Mouse (Mus musculus): ENCODE data around the gene Tspan7. TPM values are rescaled to one million over a fixed set of nuclear protein-coding genes. Genes with fewer than 3 reads are reported as not detected.

Tspan7 gene
- 100 to 1,000 TPM in 1 of 2 experiments, 10 to 100 TPM in 1; 97.5 to 104 TPM for total RNA-seq (2021)
- long read RNA-seq, experiment 1, transcript Tspan7-201 (8 exons, 1,733 nt), result major isoform, 41 of 49 reads
- long read RNA-seq, experiment 1, partial matches to known transcripts, result 4 of 49 reads
- long read RNA-seq, experiment 1, other reads (novel, unspliced or antisense), result 4 of 49 reads
- long read RNA-seq, experiment 2, transcript Tspan7-201 (8 exons, 1,733 nt), result major isoform, 99 of 137 reads
- long read RNA-seq, experiment 2, partial matches to known transcripts, result 35 of 137 reads
- long read RNA-seq, experiment 2, other reads (novel, unspliced or antisense), result 3 of 137 reads

GRCm38 (mm10) chrX:10484872-10485569 is at the start of gene Tspan7:
Tspan7 (plus strand) TSS chrX:10485158.
- peak; percentile 3 to 16 for DNase-seq (ENCODE audit: low spot score in 2 of 2)

- no peak for DNase-seq (ENCODE audit: low spot score in 2 of 2)
Measured at GRCm38 (mm10) chrX:10449323-10449980, 35.5 kb upstream of the Tspan7 start.

GRCm38 (mm10) chrX:10450143-10451060 is 34.6 kb upstream of the Tspan7 start:
- DNase-seq (ENCODE audit: low spot score in 2 of 2), result no peak

GRCm38 (mm10) chrX:10453798-10454197 is 31.2 kb upstream of the Tspan7 start:
- no peak for DNase-seq (ENCODE audit: low spot score in 2 of 2)

GRCm38 (mm10) chrX:10457256-10457655 is 27.7 kb upstream of the Tspan7 start:
- DNase-seq (ENCODE audit: low spot score in 2 of 2), result no peak

GRCm38 (mm10) chrX:10477088-10477487 is 7.9 kb upstream of the Tspan7 start:
- DNase-seq (ENCODE audit: low spot score in 2 of 2), result no peak

GRCm38 (mm10) chrX:10479031-10479886 is 5.7 kb upstream of the Tspan7 start:
- DNase-seq (ENCODE audit: low spot score in 2 of 2), result no peak

- no peak for DNase-seq (ENCODE audit: low spot score in 2 of 2)
Measured at GRCm38 (mm10) chrX:10479943-10480342, 5.0 kb upstream of the Tspan7 start.

- peak; percentile 2 to 3 for DNase-seq (ENCODE audit: low spot score in 2 of 2)
Measured at GRCm38 (mm10) chrX:10485664-10486211, 780 bp downstream of the Tspan7 start.

- DNase-seq (ENCODE audit: low spot score in 2 of 2), result no peak
Measured at GRCm38 (mm10) chrX:10498580-10498979, 13.6 kb downstream of the Tspan7 start.

- no peak for DNase-seq (ENCODE audit: low spot score in 2 of 2)
Measured at GRCm38 (mm10) chrX:10502616-10503015, 17.7 kb downstream of the Tspan7 start.

- no peak for DNase-seq (ENCODE audit: low spot score in 2 of 2)
Measured at GRCm38 (mm10) chrX:10514417-10514816, 29.5 kb downstream of the Tspan7 start.

GRCm38 (mm10) chrX:10514971-10515370 is 30.0 kb downstream of the Tspan7 start:
- no peak for DNase-seq (ENCODE audit: low spot score in 2 of 2)

- no peak for DNase-seq (ENCODE audit: low spot score in 2 of 2)
Measured at GRCm38 (mm10) chrX:10516448-10516847, 31.5 kb downstream of the Tspan7 start.

GRCm38 (mm10) chrX:10516925-10517324 is 32.0 kb downstream of the Tspan7 start:
- no peak for DNase-seq (ENCODE audit: low spot score in 2 of 2)

GRCm38 (mm10) chrX:10517756-10518155 is 32.8 kb downstream of the Tspan7 start:
- no peak for DNase-seq (ENCODE audit: low spot score in 2 of 2)

- no peak for DNase-seq (ENCODE audit: low spot score in 2 of 2)
Measured at GRCm38 (mm10) chrX:10518510-10518909, 33.6 kb downstream of the Tspan7 start.

- DNase-seq (ENCODE audit: low spot score in 2 of 2), result no peak
Measured at GRCm38 (mm10) chrX:10535450-10535849, 50.5 kb downstream of the Tspan7 start.

GRCm38 (mm10) chrX:10539009-10539408 is 54.1 kb downstream of the Tspan7 start:
- no peak for DNase-seq (ENCODE audit: low spot score in 2 of 2)

Data from adrenal gland, postnatal 4 days (tissue).